Mouse (Mus musculus): ENCODE measurements around the gene Apc2. TPM values are rescaled to one million over a fixed set of nuclear protein-coding genes. Genes with fewer than 3 reads are reported as not detected.

Apc2 gene
- polyA plus RNA-seq, 1 experiment from 2014 or later = 0.12 TPM

- ATAC-seq (ENCODE audit: insufficient read depth) = no peak
- H3K4me2 ChIP-seq = no peak overlapping the region
- H3K36me3 ChIP-seq (replicated peaks) = no peaks in the 10 kb centered on the region
- WGBS (ENCODE audit: insufficient replicate concordance) = 47% methylated on average over 6 of the region's 6 CpGs
- H3K4me1 ChIP-seq (replicated peaks) = no peaks in the 10 kb centered on the region
- no peak overlapping the region for H3K4me3 ChIP-seq (replicated peaks)
- H3K27me3 ChIP-seq = peaks cover 76% of the 10 kb centered on the region
- H3K9me3 ChIP-seq (replicated peaks) = no peaks in the 10 kb centered on the region
- no peak overlapping the region for H3K27ac ChIP-seq (replicated peaks)
- no peak overlapping the region for H3K9ac ChIP-seq
These were observed 70.0 kb downstream of the Apc2 start for GRCm38 (mm10) chr10:80365736-80366135.

Small RNA genes lying within 50 kb of the gene (microRNA-seq; reads per million reads assigned to microRNA genes)
- 1.5 reads per million for gene Mir6911

Other genes starting within 250 kb of the Apc2 start
- 603 and 658 TPM in 2 replicates for gene Gpx4, start 248.8 kb upstream of the Apc2 start, polyA plus RNA-seq (2015; fragmentation: Nextera tagmentation; extraction: Ambion mirVana)
- 10.4 and 12.3 TPM in 2 replicates for gene Sbno2, start 190.4 kb upstream of the Apc2 start, polyA plus RNA-seq (2015; fragmentation: Nextera tagmentation; extraction: Ambion mirVana)
- gene Stk11, start 180.2 kb upstream of the Apc2 start, polyA plus RNA-seq (2015; fragmentation: Nextera tagmentation; extraction: Ambion mirVana) = 16.4 and 21.8 TPM in 2 replicates
- 291 and 300 TPM in 2 replicates for gene Atp5d, start 157.3 kb upstream of the Apc2 start, polyA plus RNA-seq (2015; fragmentation: Nextera tagmentation; extraction: Ambion mirVana)
- gene Cbarp, start 155.1 kb upstream of the Apc2 start, polyA plus RNA-seq (2015; fragmentation: Nextera tagmentation; extraction: Ambion mirVana) = 0.35 and 0.51 TPM in 2 replicates
- gene Midn, start 147.7 kb upstream of the Apc2 start, polyA plus RNA-seq (2015; fragmentation: Nextera tagmentation; extraction: Ambion mirVana) = 2.9 and 3.1 TPM in 2 replicates
- gene Cirbp, start 130.0 kb upstream of the Apc2 start, polyA plus RNA-seq (2015; fragmentation: Nextera tagmentation; extraction: Ambion mirVana) = 13.1 and 17.0 TPM in 2 replicates
- gene 1600002K03Rik, start 123.0 kb upstream of the Apc2 start, polyA plus RNA-seq (2015; fragmentation: Nextera tagmentation; extraction: Ambion mirVana) = 8.9 and 10.1 TPM in 2 replicates
- gene Efna2, start 116.5 kb upstream of the Apc2 start, polyA plus RNA-seq (2015; fragmentation: Nextera tagmentation; extraction: Ambion mirVana) = 0.56 and 0.61 TPM in 2 replicates
- gene Mum1, start 69.5 kb upstream of the Apc2 start, polyA plus RNA-seq (2015; fragmentation: Nextera tagmentation; extraction: Ambion mirVana) = 16.6 and 17.0 TPM in 2 replicates
- 228 and 236 TPM in 2 replicates for gene Ndufs7, start 46.9 kb upstream of the Apc2 start, polyA plus RNA-seq (2015; fragmentation: Nextera tagmentation; extraction: Ambion mirVana)
- gene Gamt, start 35.0 kb upstream of the Apc2 start, polyA plus RNA-seq (2015; fragmentation: Nextera tagmentation; extraction: Ambion mirVana) = 112 and 138 TPM in 2 replicates
- 26.0 and 27.2 TPM in 2 replicates for gene Dazap1, start 34.5 kb upstream of the Apc2 start, polyA plus RNA-seq (2015; fragmentation: Nextera tagmentation; extraction: Ambion mirVana)
- 501 and 527 TPM in 2 replicates for gene Rps15, start 3.5 kb upstream of the Apc2 start, polyA plus RNA-seq (2015; fragmentation: Nextera tagmentation; extraction: Ambion mirVana)
- 32.4 and 35.0 TPM in 2 replicates for gene 2310011J03Rik, start 24.6 kb downstream of the Apc2 start, polyA plus RNA-seq (2015; fragmentation: Nextera tagmentation; extraction: Ambion mirVana)
- 3.9 and 4.1 TPM in 2 replicates for gene Pcsk4, start 33.5 kb downstream of the Apc2 start, polyA plus RNA-seq (2015; fragmentation: Nextera tagmentation; extraction: Ambion mirVana)
- gene Reep6, start 34.0 kb downstream of the Apc2 start, polyA plus RNA-seq (2015; fragmentation: Nextera tagmentation; extraction: Ambion mirVana) = 75.6 and 92.4 TPM in 2 replicates
- gene Adamtsl5, start 52.4 kb downstream of the Apc2 start, polyA plus RNA-seq (2015; fragmentation: Nextera tagmentation; extraction: Ambion mirVana) = 2.2 and 2.3 TPM in 2 replicates
- gene Plk5, start 60.5 kb downstream of the Apc2 start, polyA plus RNA-seq (2015; fragmentation: Nextera tagmentation; extraction: Ambion mirVana) = 0.03 and 0.06 TPM in 2 replicates
- 0.78 and 0.92 TPM in 2 replicates for gene Mex3d, start 91.7 kb downstream of the Apc2 start, polyA plus RNA-seq (2015; fragmentation: Nextera tagmentation; extraction: Ambion mirVana)
- gene Mbd3, start 103.6 kb downstream of the Apc2 start, polyA plus RNA-seq (2015; fragmentation: Nextera tagmentation; extraction: Ambion mirVana) = 63.2 and 74.5 TPM in 2 replicates
- 526 and 581 TPM in 2 replicates for gene Uqcr11, start 110.9 kb downstream of the Apc2 start, polyA plus RNA-seq (2015; fragmentation: Nextera tagmentation; extraction: Ambion mirVana)
- gene Tcf3, start 137.7 kb downstream of the Apc2 start, polyA plus RNA-seq (2015; fragmentation: Nextera tagmentation; extraction: Ambion mirVana) = 52.8 and 59.5 TPM in 2 replicates
- gene Onecut3, start 198.9 kb downstream of the Apc2 start, polyA plus RNA-seq (2015; fragmentation: Nextera tagmentation; extraction: Ambion mirVana) = not detected in 2 replicates
- 0.02 TPM in 1 of 2 replicates, not detected in the other for gene Atp8b3, start 243.1 kb downstream of the Apc2 start, polyA plus RNA-seq (2015; fragmentation: Nextera tagmentation; extraction: Ambion mirVana)

All from liver, embryonic 15.5 days (tissue).